Mouse (Mus musculus) neural tube, embryonic 15.5 days (tissue): ENCODE measurements at regions not wholly inside any gene's neighbourhood (a gene's known extent, or its start where the extent isn't known, plus 50 kb on each side); places are given as distances from the start of the nearest gene placed in this dataset.

Experiments used
- ATAC-seq: fragments of 200-750 bp; cut with Nextera tagmentation; 2 replicates; pipeline ENCODE4 v1.8.0; 2017; ENCODE audit warnings: mild to moderate bottlenecking, moderate TSS enrichment, moderate library complexity; ENCODE audit not compliant: low FRiP score
- H3K27ac ChIP-seq: fragments of 300-500 bp; sonication (generic); replicated peaks from 2 replicates; pipeline ENCODE4 v1.5.1; 2015; ENCODE audit warnings: mild to moderate bottlenecking, inconsistent platforms
- H3K27me3 ChIP-seq: fragments of 300-500 bp; sonication (generic); replicated peaks from 2 replicates; pipeline ENCODE4 v1.6.1; 2015; ENCODE audit warnings: inconsistent platforms
- H3K36me3 ChIP-seq: fragments of 300-500 bp; sonication (generic); 2 replicates; pipeline ENCODE4 v1.6.1; 2015; ENCODE audit warnings: inconsistent platforms
- H3K4me1 ChIP-seq: fragments of 300-500 bp; sonication (generic); 2 replicates; pipeline ENCODE4 v1.6.1; 2015; ENCODE audit warnings: inconsistent platforms
- H3K4me2 ChIP-seq: fragments of 300-500 bp; sonication (generic); 2 replicates; pipeline ENCODE4 v1.6.1; 2015; ENCODE audit warnings: inconsistent platforms, mild to moderate bottlenecking, moderate library complexity
- H3K4me3 ChIP-seq: fragments of 300-500 bp; sonication (generic); replicated peaks from 2 replicates; pipeline ENCODE4 v1.5.1; 2015; ENCODE audit warnings: mild to moderate bottlenecking, inconsistent platforms
- H3K9ac ChIP-seq: fragments of 300-500 bp; sonication (generic); replicated peaks from 2 replicates; pipeline ENCODE4 v1.6.1; 2015; ENCODE audit warnings: mild to moderate bottlenecking, inconsistent platforms
- H3K9me3 ChIP-seq: fragments of 300-500 bp; sonication (generic); replicated peaks from 2 replicates; pipeline ENCODE4 v1.6.1; 2016; ENCODE audit warnings: inconsistent platforms
- WGBS: fragments of 180-500 bp; shearing (Covaris S2); methylation state at CpG from one replicate; pipeline ENCODE4 v1.1.7; 2015; ENCODE audit warnings: mixed read lengths; 5-methylcytosine and 5-hydroxymethylcytosine counted together

GRCm38 (mm10) chr2:72886250-72886649 is 94.0 kb downstream of the Sp3 start:
- 93% methylated on average over 2 of the region's 2 CpGs for WGBS
- no peak for ATAC-seq
- no peaks in the 10 kb centered on the region for H3K9me3 ChIP-seq
- H3K27me3 ChIP-seq: no peaks in the 10 kb centered on the region
- H3K4me1 ChIP-seq: no peaks in the 10 kb centered on the region
- H3K4me3 ChIP-seq: no peak overlapping the region
- no peak overlapping the region for H3K4me2 ChIP-seq
- H3K27ac ChIP-seq: no peak overlapping the region
- no peak overlapping the region for H3K9ac ChIP-seq
- H3K36me3 ChIP-seq: no peaks in the 10 kb centered on the region
